Mouse (Mus musculus) heart, postnatal 0 days (tissue): ENCODE measurements at regions not wholly inside any gene's neighbourhood (a gene's known extent, or its start where the extent isn't known, plus 50 kb on each side); places are given as distances from the start of the nearest gene placed in this dataset.

Experiments used
- CTCF ChIP-seq: IDR thresholded peaks from 2 replicates; pipeline ENCODE4 v1.5.1; 2016; ENCODE audit warnings: antibody characterized with exemption, control low read depth, low read depth
- EP300 ChIP-seq: IDR thresholded peaks from 2 replicates; pipeline ENCODE4 v1.6.1; 2016; ENCODE audit warnings: antibody characterized with exemption, low read depth

- TF ChIP-seq CTCF (peak; percentile 27), EP300 (no peak)
Observed at GRCm38 (mm10) chrX:164787293-164787692, 192.9 kb downstream of the Mospd2 start.
